Comparison of ENCODE assay signal across 13 mouse cellular contexts in genomic region chr6:13062063-13062462, GRCm38 (mm10).
"Had no signal": no experiment of that assay in that cellular context is flagged by ENCODE, and none has a peak within 500 bp of the region (broad histone marks: within the 10 kb centered on the region; RNA-seq: fewer than 3 reads in every experiment).

No protein-coding gene starts in this region.

- H3K36me3 ChIP-seq: limb, embryonic 15.5 days; midbrain, embryonic 10.5 days; neural tube, embryonic 12.5 days had no signal

- H3K27me3 ChIP-seq: limb, embryonic 15.5 days; neural tube, embryonic 12.5 days had no signal

- H3K4me3 ChIP-seq: limb, embryonic 15.5 days; midbrain, embryonic 10.5 days; neural tube, embryonic 12.5 days had no signal

- H3K9ac ChIP-seq: limb, embryonic 15.5 days; liver, embryonic 14.5 days; neural tube, embryonic 12.5 days had no signal

- H3K27ac ChIP-seq: limb, embryonic 15.5 days; liver, embryonic 14.5 days; midbrain, embryonic 10.5 days; neural tube, embryonic 12.5 days had no signal

- H3K4me1 ChIP-seq: limb, embryonic 15.5 days; neural tube, embryonic 12.5 days had no signal

- DNase-seq: layer of hippocampus, adult 9-11 months; layer of hippocampus, postnatal 36 days; lung, adult 18-20 months; midbrain, embryonic 14.5 days; retina, postnatal 1 day; right cerebral cortex, postnatal 4 days; spleen, adult 18-20 months; thymus, adult 18-20 months; thymus, postnatal 25 days had no signal
